Mouse (Mus musculus) forebrain, embryonic 14.5 days (tissue): ENCODE measurements around the gene Aurkb. TPM values are rescaled to one million over a fixed set of nuclear protein-coding genes. Genes with fewer than 3 reads are reported as not detected.

ENCODE experiments used
- ATAC-seq: fragments of 200-750 bp; cut with Nextera tagmentation; 2 replicates; pipeline ENCODE4 v1.8.0; 2017; ENCODE audit warnings: mild to moderate bottlenecking, moderate library complexity
- DNase-seq: peaks from one replicate; pipeline ENCODE4 v3.0.0-alpha.2; 2015; ENCODE audit warnings: low spot score
- H3K27ac ChIP-seq: fragments of 300-500 bp; sonication (generic); 2 replicates; pipeline ENCODE4 v1.5.1; 2014; ENCODE audit warnings: low read depth, mild to moderate bottlenecking, control low read depth, low read length, moderate library complexity
- H3K27me3 ChIP-seq: fragments of 300-500 bp; sonication (generic); replicated peaks from 2 replicates; pipeline ENCODE4 v1.6.1; 2014; ENCODE audit warnings: low read length, control low read depth, mixed read lengths; ENCODE audit not compliant: control insufficient read depth, insufficient read depth
- H3K36me3 ChIP-seq: fragments of 300-500 bp; sonication (generic); 2 replicates; pipeline ENCODE4 v1.6.1; 2014; ENCODE audit warnings: low read length, control low read depth; ENCODE audit not compliant: control insufficient read depth, insufficient read depth
- H3K4me1 ChIP-seq: fragments of 300-500 bp; sonication (generic); 2 replicates; pipeline ENCODE4 v1.6.1; 2014; ENCODE audit warnings: antibody characterized with exemption, low read length, control low read depth; ENCODE audit not compliant: control insufficient read depth, insufficient read depth
- H3K4me2 ChIP-seq: fragments of 300-500 bp; sonication (generic); 2 replicates; pipeline ENCODE4 v1.6.1; 2014; ENCODE audit warnings: mild to moderate bottlenecking, control low read depth, low read length
- H3K4me3 ChIP-seq: fragments of 300-500 bp; sonication (generic); 2 replicates; pipeline ENCODE4 v1.5.1; 2014; ENCODE audit warnings: low read depth, low read length, control low read depth
- H3K9ac ChIP-seq: fragments of 300-500 bp; sonication (generic); 2 replicates; pipeline ENCODE4 v1.6.1; 2014; ENCODE audit warnings: mild to moderate bottlenecking, low read length, control low read depth, moderate library complexity
- H3K9me3 ChIP-seq: fragments of 300-500 bp; sonication (generic); replicated peaks from 2 replicates; pipeline ENCODE4 v1.6.1; 2016; ENCODE audit warnings: low read length, control low read depth, mixed read lengths; ENCODE audit not compliant: control insufficient read depth
- WGBS: fragments of 180-500 bp; shearing (Covaris S2); extraction: QIAGEN DNeasy Blood & Tissue Kit; methylation state at CpG from one replicate; pipeline ENCODE4 v1.1.7; 2014; 5-methylcytosine and 5-hydroxymethylcytosine counted together
- polyA plus RNA-seq: library from polyadenylated mRNA; unstranded; fragments of >200 nt; fragmentation: Nextera tagmentation; extraction: Ambion mirVana; gene quantifications from 2 replicates; pipeline ENCODE4 v1.2.1, GENCODE M21; 2014

The Aurkb gene
- polyA plus RNA-seq, 1 experiment from 2014 or later, result 74.0 TPM

GRCm38 (mm10) chr11:69078041-69078440, 32.6 kb downstream of the Aurkb start:
- WGBS, result 85% methylated on average over 6 of the region's 6 CpGs
- Histone ChIP-seq H3K9ac (no peak overlapping the region), H3K4me2 (no peak overlapping the region), H3K4me1 (no peaks in the 10 kb centered on the region), H3K9me3 (no peaks in the 10 kb centered on the region), H3K27ac (no peak overlapping the region), H3K36me3 (no peaks in the 10 kb centered on the region), H3K4me3 (no peak overlapping the region), H3K27me3 (no peaks in the 10 kb centered on the region)
- DNase-seq (no peak), ATAC-seq (no peak)

DNA sequence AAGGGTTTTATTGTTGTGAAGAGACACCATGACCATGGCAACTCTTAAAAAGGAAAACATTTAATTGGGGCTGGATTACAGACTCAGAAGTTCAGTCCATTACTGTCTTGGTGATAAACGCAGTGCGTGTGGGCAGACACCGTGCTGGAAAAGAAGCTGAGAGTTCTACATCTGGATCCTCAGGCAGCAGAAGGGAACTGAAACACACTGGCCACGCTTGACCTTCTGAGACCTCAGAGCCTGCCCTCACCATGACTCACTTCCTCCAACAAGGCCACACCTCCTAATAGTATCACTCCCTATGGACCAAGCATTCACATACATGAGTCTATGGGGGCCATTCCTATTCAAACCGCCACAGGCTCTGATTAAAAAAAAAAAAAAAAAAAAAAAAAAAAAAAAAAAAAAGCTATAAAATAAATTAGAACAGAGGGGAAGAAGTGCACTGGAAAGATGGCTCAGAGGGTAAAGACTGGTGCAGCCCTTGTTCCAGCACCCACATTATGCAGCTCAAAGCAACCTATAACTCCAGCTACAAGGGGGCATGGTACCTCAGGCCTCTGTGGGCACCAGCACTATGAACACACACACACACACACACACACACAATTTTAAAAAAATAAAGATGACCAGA, 33.5 kb downstream of the Aurkb start:
- no peak overlapping the region for H3K4me3 ChIP-seq
- H3K27me3 ChIP-seq, result no peaks in the 10 kb centered on the region
- no peak overlapping the region for H3K27ac ChIP-seq
- H3K4me2 ChIP-seq, result no peak overlapping the region
- DNase-seq (no peak), ATAC-seq (no peak)
- 86% methylated on average over 5 of the region's 5 CpGs for WGBS
- no peaks in the 10 kb centered on the region for H3K36me3 ChIP-seq
- H3K9ac ChIP-seq, result no peak overlapping the region
- H3K4me1 ChIP-seq, result no peaks in the 10 kb centered on the region
- H3K9me3 ChIP-seq, result no peaks in the 10 kb centered on the region

GRCm38 (mm10) chr11:69080102-69080854, 34.8 kb downstream of the Aurkb start:
- no peak overlapping the region for H3K9ac ChIP-seq
- ATAC-seq, result no peak
- no peak overlapping the region for H3K4me2 ChIP-seq
- 83% methylated on average over 15 of the region's 15 CpGs for WGBS
- no peaks in the 10 kb centered on the region for H3K36me3 ChIP-seq
- H3K4me1 ChIP-seq, result no peaks in the 10 kb centered on the region
- no peak for DNase-seq
- no peaks in the 10 kb centered on the region for H3K9me3 ChIP-seq
- H3K27me3 ChIP-seq, result no peaks in the 10 kb centered on the region
- H3K4me3 ChIP-seq, result no peak overlapping the region
- H3K27ac ChIP-seq, result no peak overlapping the region

DNA sequence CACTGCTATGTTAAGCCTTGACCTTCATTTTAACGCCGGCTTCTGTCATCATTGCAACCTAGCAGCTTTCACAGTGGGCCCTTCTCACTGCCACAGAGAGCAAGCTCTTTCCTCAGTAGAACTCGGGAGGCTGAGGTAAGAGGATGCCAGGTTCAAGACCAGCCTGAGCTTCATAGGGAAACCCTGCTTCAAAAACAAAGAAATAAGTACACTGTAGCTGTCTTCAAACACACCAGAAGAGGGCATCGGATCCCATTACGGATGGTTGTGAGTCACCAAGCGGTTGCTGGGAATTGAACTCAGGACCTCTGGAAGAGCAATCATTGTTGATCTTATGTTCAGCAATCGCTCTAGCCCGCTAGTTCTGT, 35.4 kb downstream of the Aurkb start:
- no peaks in the 10 kb centered on the region for H3K9me3 ChIP-seq
- H3K4me3 ChIP-seq, result no peak overlapping the region
- H3K27ac ChIP-seq, result no peak overlapping the region
- H3K4me1 ChIP-seq, result no peaks in the 10 kb centered on the region
- H3K36me3 ChIP-seq, result no peaks in the 10 kb centered on the region
- ATAC-seq (no peak), DNase-seq (no peak)
- no peaks in the 10 kb centered on the region for H3K27me3 ChIP-seq
- no peak overlapping the region for H3K4me2 ChIP-seq
- H3K9ac ChIP-seq, result no peak overlapping the region
- WGBS, result 85% methylated on average over 8 of the region's 8 CpGs

DNA sequence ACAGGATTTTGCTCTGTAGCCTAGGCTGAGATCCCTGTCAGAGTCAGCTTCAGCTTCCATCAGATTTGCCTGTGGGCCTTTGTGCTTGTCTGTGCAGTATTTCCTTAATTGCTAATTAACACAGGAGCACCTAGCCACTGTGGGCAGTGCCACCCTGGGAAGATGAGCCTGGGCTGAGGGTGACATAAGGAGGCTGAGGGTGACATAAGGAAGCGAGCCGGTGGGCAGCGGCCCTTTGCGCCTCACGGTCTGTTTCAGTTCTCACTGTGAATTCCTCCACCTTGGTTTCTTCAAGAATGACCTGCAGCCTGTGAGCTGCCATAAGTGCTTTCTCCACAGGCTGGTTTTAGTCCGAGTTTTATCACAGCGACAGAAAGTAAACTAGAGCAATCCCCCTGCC, 36.2 kb downstream of the Aurkb start:
- no peaks in the 10 kb centered on the region for H3K36me3 ChIP-seq
- H3K4me2 ChIP-seq, result no peak overlapping the region
- DNase-seq (no peak), ATAC-seq (no peak)
- no peak overlapping the region for H3K27ac ChIP-seq
- no peak overlapping the region for H3K4me3 ChIP-seq
- H3K4me1 ChIP-seq, result no peaks in the 10 kb centered on the region
- H3K9ac ChIP-seq, result no peak overlapping the region
- no peaks in the 10 kb centered on the region for H3K9me3 ChIP-seq
- 89% methylated on average over 7 of the region's 7 CpGs for whole genome bisulfite sequencing
- no peaks in the 10 kb centered on the region for H3K27me3 ChIP-seq

DNA sequence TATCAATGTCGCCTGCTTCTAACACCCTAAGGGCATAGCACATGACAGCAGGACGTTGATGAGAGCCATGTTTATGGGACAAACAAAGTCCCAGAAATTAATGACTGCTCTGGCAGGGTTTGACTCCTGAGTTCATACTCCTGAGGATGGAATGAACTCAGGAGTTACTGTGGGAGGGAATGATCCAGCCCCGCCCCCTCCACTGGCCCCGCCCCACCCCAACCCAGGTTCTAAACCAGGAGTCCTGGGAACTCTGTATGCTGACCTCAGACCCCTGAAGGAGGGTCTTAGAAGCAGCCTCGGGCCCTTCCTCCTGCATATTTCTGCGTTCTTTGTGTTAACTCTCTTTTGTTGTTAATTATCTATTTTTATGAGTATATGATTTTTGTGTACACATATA, 40.2 kb downstream of the Aurkb start:
- Histone ChIP-seq H3K4me3 (no peak overlapping the region), H3K9me3 (no peaks in the 10 kb centered on the region)

DNA sequence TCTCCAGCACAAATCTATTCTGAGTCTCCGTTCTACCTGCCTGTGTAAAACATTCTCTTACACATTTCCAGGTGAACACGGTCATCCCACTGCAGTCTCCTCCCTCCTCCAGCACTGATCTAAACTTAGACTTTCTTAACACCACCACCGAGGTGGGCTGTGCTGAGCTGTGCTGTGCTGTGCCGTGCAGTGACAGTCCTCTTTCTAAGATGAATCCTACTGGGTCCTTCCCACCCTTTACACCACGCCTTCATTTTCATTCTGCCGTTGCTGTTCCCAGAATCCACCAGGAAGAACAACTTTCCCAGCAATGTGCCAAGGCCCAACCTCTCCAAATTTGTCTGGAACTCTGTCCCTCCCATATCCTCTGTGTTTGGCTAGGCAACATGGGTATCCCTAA, 40.9 kb downstream of the Aurkb start:
- H3K36me3 ChIP-seq, result peaks cover 18% of the 10 kb centered on the region

More for the DNA sequence above, 40.2 kb downstream of the Aurkb start:
- ATAC-seq (no peak), DNase-seq (no peak)
- Histone ChIP-seq H3K4me1 (peaks cover 14% of the 10 kb centered on the region), H3K9ac (no peak overlapping the region), H3K27me3 (no peaks in the 10 kb centered on the region), H3K4me2 (no peak overlapping the region), H3K36me3 (peaks cover 13% of the 10 kb centered on the region), H3K27ac (no peak overlapping the region)
- WGBS, result 66% methylated on average over 6 of the region's 6 CpGs

GRCm38 (mm10) chr11:69087082-69087481, 41.6 kb downstream of the Aurkb start:
- Histone ChIP-seq H3K36me3 (peaks cover 25% of the 10 kb centered on the region), H3K27ac (no peak overlapping the region)
- WGBS, result 46% methylated on average over 4 of the region's 4 CpGs

More for the DNA sequence above, 40.9 kb downstream of the Aurkb start:
- DNase-seq, result no peak
- Histone ChIP-seq H3K27me3 (no peaks in the 10 kb centered on the region), H3K9me3 (no peaks in the 10 kb centered on the region), H3K4me2 (no peak overlapping the region), H3K9ac (no peak overlapping the region), H3K4me3 (no peak overlapping the region), H3K4me1 (peaks cover 17% of the 10 kb centered on the region), H3K27ac (no peak overlapping the region)
- no peak for ATAC-seq
- WGBS, result 79% methylated on average over 6 of the region's 6 CpGs

DNA sequence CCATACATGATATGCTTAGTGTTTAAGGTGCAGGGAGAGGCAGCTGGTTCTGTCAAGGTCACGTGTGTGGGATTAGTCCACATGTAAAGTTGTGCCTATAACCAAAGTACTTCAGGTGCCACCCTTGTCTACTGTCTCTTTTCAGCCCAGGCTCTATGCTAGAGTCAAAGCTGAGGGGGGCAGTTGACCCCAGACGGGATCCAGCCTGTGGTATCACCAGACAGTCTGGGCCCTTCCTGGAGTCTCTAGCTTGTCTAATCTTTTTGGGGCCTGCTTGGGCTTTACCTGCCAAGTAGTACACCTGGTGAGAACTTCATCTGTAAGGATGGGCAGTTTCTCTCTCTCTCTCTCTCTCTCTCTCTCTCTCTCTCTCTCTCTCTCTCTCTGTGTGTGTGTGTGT, 42.1 kb downstream of the Aurkb start:
- Histone ChIP-seq H3K9me3 (no peaks in the 10 kb centered on the region), H3K36me3 (peaks cover 27% of the 10 kb centered on the region), H3K4me3 (peak overlapping the region; percentile 99; the same call in 1 of the 2 replicates), H3K4me1 (peaks cover 17% of the 10 kb centered on the region), H3K27me3 (no peaks in the 10 kb centered on the region), H3K9ac (peak overlapping the region; percentile 100; the same call in 1 of the 2 replicates), H3K4me2 (peak overlapping the region; percentile 96; the same call in 1 of the 2 replicates), H3K27ac (no peak overlapping the region)
- ATAC-seq (no peak), DNase-seq (no peak)
- WGBS, result 56% methylated on average over 2 of the region's 2 CpGs

More at GRCm38 (mm10) chr11:69087082-69087481, 41.6 kb downstream of the Aurkb start:
- Histone ChIP-seq H3K4me1 (peaks cover 17% of the 10 kb centered on the region), H3K4me3 (no peak overlapping the region), H3K9me3 (no peaks in the 10 kb centered on the region), H3K9ac (0 out of 2 replicates have a peak overlapping the region, but pooled peaks have one; percentile 13), H3K27me3 (no peaks in the 10 kb centered on the region), H3K4me2 (no peak overlapping the region)
- DNase-seq (no peak), ATAC-seq (no peak)
